Mouse (Mus musculus): ENCODE results near the gene Ccdc182.

DNA sequence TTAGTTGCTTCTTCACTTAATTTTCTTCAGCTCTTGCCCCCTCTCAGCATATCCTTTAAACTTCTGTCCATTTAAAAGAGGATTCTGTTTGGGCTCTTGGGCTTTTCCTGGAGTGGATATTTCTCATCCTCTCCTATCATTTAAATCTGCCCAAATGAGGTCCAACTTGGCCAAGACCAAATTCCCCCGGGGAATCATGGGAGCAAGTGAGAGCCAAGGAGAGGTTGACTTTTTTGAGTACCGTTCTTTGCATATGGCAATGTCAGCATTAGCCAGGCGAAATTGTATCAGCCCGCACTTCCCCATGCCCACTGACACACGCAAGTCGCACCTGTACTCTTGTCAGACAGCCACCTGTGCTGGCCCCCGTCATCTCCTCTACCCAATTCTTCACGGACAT lies 37.9 kb downstream of the Ccdc182 start:
- TF ChIP-seq CTCF (IDR thresholded peaks at IDR 0.05; ENCODE audit: low read depth, low read length) (no peak), POLR2A (IDR thresholded peaks at IDR 0.05; ENCODE audit: extremely low read depth, insufficient read depth, low read length) (no peak)

Data from liver, adult 2 months (tissue).